Mouse (Mus musculus): ENCODE results near the gene Hpdl.

DNA sequence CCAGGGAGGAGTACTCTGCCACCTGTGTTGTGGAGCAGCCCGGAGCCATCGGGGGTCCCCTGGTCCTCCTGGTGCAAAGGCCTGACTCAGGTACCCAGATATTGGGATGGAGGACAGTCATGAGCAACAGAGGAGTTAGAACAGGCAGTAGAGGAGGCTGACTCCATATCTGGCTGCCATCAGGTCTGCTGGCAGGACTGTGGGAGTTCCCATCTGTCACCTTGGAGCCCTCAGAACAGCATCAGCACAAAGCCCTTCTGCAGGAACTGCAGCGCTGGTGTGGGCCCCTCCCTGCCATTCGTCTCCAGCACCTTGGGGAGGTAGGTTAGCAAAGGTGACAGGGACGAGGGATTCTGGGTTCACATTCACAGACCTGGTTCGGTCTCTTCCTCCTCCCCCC, 4.0 kb downstream of the Hpdl start:
- no peak for TF ChIP-seq CTCF (IDR thresholded peaks at IDR 0.05; ENCODE audit: low read depth, low read length)
- TF ChIP-seq POLR2A (IDR thresholded peaks at IDR 0.05; ENCODE audit: extremely low read depth, insufficient read depth, low read length) = no peak
